Mouse (Mus musculus): ENCODE measurements at regions not wholly inside any gene's neighbourhood (a gene's known extent, or its start where the extent isn't known, plus 50 kb on each side); places are given as distances from the start of the nearest gene placed in this dataset.

- 90% methylated on average over 7 of the region's 7 CpGs for WGBS
- H3K9me3 ChIP-seq (ENCODE audit: low read length) = peaks cover 1% of the 10 kb centered on the region
- no peak overlapping the region for H3K4me3 ChIP-seq (ENCODE audit: low read length)
- H3K36me3 ChIP-seq (ENCODE audit: insufficient read depth, low read length) = no peaks in the 10 kb centered on the region
- no peak for ATAC-seq (ENCODE audit: low FRiP score, low TSS enrichment)
- H3K4me1 ChIP-seq (ENCODE audit: insufficient read depth, low read length) = 0 out of 2 replicates have a peak, but pooled peaks cover 5% of the 10 kb centered on the region
- H3K27ac ChIP-seq (ENCODE audit: low read length) = no peak overlapping the region
- no peak overlapping the region for H3K4me2 ChIP-seq (replicated peaks; ENCODE audit: low read depth, low read length)
- H3K27me3 ChIP-seq (ENCODE audit: insufficient read depth, low read length) = no peaks in the 10 kb centered on the region
- no peak overlapping the region for H3K9ac ChIP-seq (replicated peaks; ENCODE audit: low read length)
These were observed 97.4 kb upstream of the Klf13 start for GRCm38 (mm10) chr7:64036154-64036553.

GRCm38 (mm10) chr7:64035025-64035606, 96.4 kb upstream of the Klf13 start:
- H3K27ac ChIP-seq (ENCODE audit: low read length) = no peak overlapping the region
- WGBS = 79% methylated on average over 8 of the region's 8 CpGs
- no peaks in the 10 kb centered on the region for H3K27me3 ChIP-seq (ENCODE audit: insufficient read depth, low read length)
- H3K4me3 ChIP-seq (ENCODE audit: low read length) = no peak overlapping the region
- 0 out of 2 replicates have a peak, but pooled peaks cover 5% of the 10 kb centered on the region for H3K4me1 ChIP-seq (ENCODE audit: insufficient read depth, low read length)
- H3K4me2 ChIP-seq (replicated peaks; ENCODE audit: low read depth, low read length) = no peak overlapping the region
- no peak overlapping the region for H3K9ac ChIP-seq (replicated peaks; ENCODE audit: low read length)
- no peaks in the 10 kb centered on the region for H3K36me3 ChIP-seq (ENCODE audit: insufficient read depth, low read length)
- no peaks in the 10 kb centered on the region for H3K9me3 ChIP-seq (ENCODE audit: low read length)
- no peak for ATAC-seq (ENCODE audit: low FRiP score, low TSS enrichment)

GRCm38 (mm10) chr7:64034493-64034892, 95.8 kb upstream of the Klf13 start:
- H3K27ac ChIP-seq (ENCODE audit: low read length) = no peak overlapping the region
- H3K27me3 ChIP-seq (ENCODE audit: insufficient read depth, low read length) = no peaks in the 10 kb centered on the region
- ATAC-seq (ENCODE audit: low FRiP score, low TSS enrichment) = peak; percentile 70; the same call in 1 of the 2 replicates
- H3K4me1 ChIP-seq (ENCODE audit: insufficient read depth, low read length) = 0 out of 2 replicates have a peak, but pooled peaks cover 5% of the 10 kb centered on the region
- H3K4me3 ChIP-seq (ENCODE audit: low read length) = no peak overlapping the region
- no peak overlapping the region for H3K4me2 ChIP-seq (replicated peaks; ENCODE audit: low read depth, low read length)
- H3K36me3 ChIP-seq (ENCODE audit: insufficient read depth, low read length) = no peaks in the 10 kb centered on the region
- no peak overlapping the region for H3K9ac ChIP-seq (replicated peaks; ENCODE audit: low read length)
- H3K9me3 ChIP-seq (ENCODE audit: low read length) = no peaks in the 10 kb centered on the region
- 68% methylated on average over 1 of the region's 1 CpGs for WGBS

- Histone ChIP-seq H3K4me3 (ENCODE audit: low read length) (no peak overlapping the region), H3K9ac (replicated peaks; ENCODE audit: low read length) (no peak overlapping the region), H3K27ac (ENCODE audit: low read length) (no peak overlapping the region), H3K36me3 (ENCODE audit: insufficient read depth, low read length) (no peaks in the 10 kb centered on the region), H3K4me1 (ENCODE audit: insufficient read depth, low read length) (0 out of 2 replicates have a peak, but pooled peaks cover 5% of the 10 kb centered on the region), H3K27me3 (ENCODE audit: insufficient read depth, low read length) (no peaks in the 10 kb centered on the region), H3K4me2 (replicated peaks; ENCODE audit: low read depth, low read length) (no peak overlapping the region), H3K9me3 (ENCODE audit: low read length) (no peaks in the 10 kb centered on the region)
- no peak; the same call in 1 of the 2 replicates for ATAC-seq (ENCODE audit: low FRiP score, low TSS enrichment)
- 46% methylated on average over 2 of the region's 2 CpGs for WGBS
These were observed 94.7 kb upstream of the Klf13 start for GRCm38 (mm10) chr7:64033388-64033787.

- ATAC-seq (ENCODE audit: low FRiP score, low TSS enrichment) = no peak
- H3K27ac ChIP-seq (ENCODE audit: low read length) = no peak overlapping the region
- H3K27me3 ChIP-seq (ENCODE audit: insufficient read depth, low read length) = no peaks in the 10 kb centered on the region
- 56% methylated on average over 9 of the region's 9 CpGs for WGBS
- H3K9ac ChIP-seq (replicated peaks; ENCODE audit: low read length) = no peak overlapping the region
- H3K4me1 ChIP-seq (ENCODE audit: insufficient read depth, low read length) = 0 out of 2 replicates have a peak, but pooled peaks cover 5% of the 10 kb centered on the region
- H3K36me3 ChIP-seq (ENCODE audit: insufficient read depth, low read length) = no peaks in the 10 kb centered on the region
- no peak overlapping the region for H3K4me2 ChIP-seq (replicated peaks; ENCODE audit: low read depth, low read length)
- H3K4me3 ChIP-seq (ENCODE audit: low read length) = no peak overlapping the region
- H3K9me3 ChIP-seq (ENCODE audit: low read length) = no peaks in the 10 kb centered on the region
These were observed 94.2 kb upstream of the Klf13 start for GRCm38 (mm10) chr7:64032921-64033354.

GRCm38 (mm10) chr7:64030650-64031049, 91.9 kb upstream of the Klf13 start:
- Histone ChIP-seq H3K27ac (ENCODE audit: low read length) (no peak overlapping the region), H3K36me3 (ENCODE audit: insufficient read depth, low read length) (no peaks in the 10 kb centered on the region), H3K27me3 (ENCODE audit: insufficient read depth, low read length) (no peaks in the 10 kb centered on the region), H3K9ac (replicated peaks; ENCODE audit: low read length) (no peak overlapping the region), H3K4me1 (ENCODE audit: insufficient read depth, low read length) (0 out of 2 replicates have a peak, but pooled peaks cover 5% of the 10 kb centered on the region), H3K4me3 (ENCODE audit: low read length) (no peak overlapping the region), H3K9me3 (ENCODE audit: low read length) (no peaks in the 10 kb centered on the region), H3K4me2 (replicated peaks; ENCODE audit: low read depth, low read length) (no peak overlapping the region)
- ATAC-seq (ENCODE audit: low FRiP score, low TSS enrichment) = no peak
- 93% methylated on average over 2 of the region's 2 CpGs for WGBS

- H3K4me1 ChIP-seq (ENCODE audit: insufficient read depth, low read length) = no peaks in the 10 kb centered on the region
- H3K27ac ChIP-seq (ENCODE audit: low read length) = no peak overlapping the region
- no peaks in the 10 kb centered on the region for H3K9me3 ChIP-seq (ENCODE audit: low read length)
- peak; percentile 40; the same call in 1 of the 2 replicates for ATAC-seq (ENCODE audit: low FRiP score, low TSS enrichment)
- no peaks in the 10 kb centered on the region for H3K36me3 ChIP-seq (ENCODE audit: insufficient read depth, low read length)
- WGBS = 82% methylated on average over 7 of the region's 7 CpGs
- H3K4me3 ChIP-seq (ENCODE audit: low read length) = no peak overlapping the region
- no peaks in the 10 kb centered on the region for H3K27me3 ChIP-seq (ENCODE audit: insufficient read depth, low read length)
- no peak overlapping the region for H3K9ac ChIP-seq (replicated peaks; ENCODE audit: low read length)
- H3K4me2 ChIP-seq (replicated peaks; ENCODE audit: low read depth, low read length) = no peak overlapping the region
These were observed 88.4 kb upstream of the Klf13 start for GRCm38 (mm10) chr7:64027100-64027499.

GRCm38 (mm10) chr7:64025155-64025554, 86.4 kb upstream of the Klf13 start:
- H3K27me3 ChIP-seq (ENCODE audit: insufficient read depth, low read length) = no peaks in the 10 kb centered on the region
- 92% methylated on average over 2 of the region's 2 CpGs for WGBS
- H3K4me1 ChIP-seq (ENCODE audit: insufficient read depth, low read length) = no peaks in the 10 kb centered on the region
- no peaks in the 10 kb centered on the region for H3K36me3 ChIP-seq (ENCODE audit: insufficient read depth, low read length)
- ATAC-seq (ENCODE audit: low FRiP score, low TSS enrichment) = no peak
- H3K4me2 ChIP-seq (replicated peaks; ENCODE audit: low read depth, low read length) = no peak overlapping the region
- H3K9ac ChIP-seq (replicated peaks; ENCODE audit: low read length) = no peak overlapping the region
- no peaks in the 10 kb centered on the region for H3K9me3 ChIP-seq (ENCODE audit: low read length)
- H3K27ac ChIP-seq (ENCODE audit: low read length) = no peak overlapping the region
- H3K4me3 ChIP-seq (ENCODE audit: low read length) = no peak overlapping the region

- H3K9ac ChIP-seq (replicated peaks; ENCODE audit: low read length) = no peak overlapping the region
- 80% methylated on average over 4 of the region's 4 CpGs for WGBS
- H3K4me1 ChIP-seq (ENCODE audit: insufficient read depth, low read length) = no peaks in the 10 kb centered on the region
- no peak overlapping the region for H3K4me2 ChIP-seq (replicated peaks; ENCODE audit: low read depth, low read length)
- no peaks in the 10 kb centered on the region for H3K36me3 ChIP-seq (ENCODE audit: insufficient read depth, low read length)
- no peaks in the 10 kb centered on the region for H3K27me3 ChIP-seq (ENCODE audit: insufficient read depth, low read length)
- ATAC-seq (ENCODE audit: low FRiP score, low TSS enrichment) = no peak
- no peak overlapping the region for H3K27ac ChIP-seq (ENCODE audit: low read length)
- no peaks in the 10 kb centered on the region for H3K9me3 ChIP-seq (ENCODE audit: low read length)
- H3K4me3 ChIP-seq (ENCODE audit: low read length) = no peak overlapping the region
These were observed 85.5 kb upstream of the Klf13 start for GRCm38 (mm10) chr7:64024253-64024652.

GRCm38 (mm10) chr7:64022711-64023468, 84.2 kb upstream of the Klf13 start:
- 54% methylated on average over 7 of the region's 7 CpGs for WGBS
- Histone ChIP-seq H3K36me3 (ENCODE audit: insufficient read depth, low read length) (no peaks in the 10 kb centered on the region), H3K9me3 (ENCODE audit: low read length) (no peaks in the 10 kb centered on the region), H3K9ac (replicated peaks; ENCODE audit: low read length) (no peak overlapping the region), H3K4me2 (replicated peaks; ENCODE audit: low read depth, low read length) (no peak overlapping the region), H3K27me3 (ENCODE audit: insufficient read depth, low read length) (no peaks in the 10 kb centered on the region), H3K4me1 (ENCODE audit: insufficient read depth, low read length) (no peaks in the 10 kb centered on the region), H3K27ac (ENCODE audit: low read length) (no peak overlapping the region), H3K4me3 (ENCODE audit: low read length) (no peak overlapping the region)
- no peak for ATAC-seq (ENCODE audit: low FRiP score, low TSS enrichment)
